Mouse (Mus musculus) ZHBTc4 (cell line): ENCODE data around the gene Olfr1042.

Source experiments
- DNase-seq: peaks from one replicate; pipeline ENCODE4 v3.0.0-alpha.2; 2011; ENCODE audit warnings: low read depth, low spot score

The Olfr1042 gene

GRCm38 (mm10) chr2:86161738-86162137, at the start of gene Olfr1042:
Olfr1042 (minus strand) TSS chr2:86161838.
- no peak for DNase-seq

- DNase-seq: no peak
Measured at GRCm38 (mm10) chr2:86202909-86203308, 41.3 kb upstream of the Olfr1042 start, which contains the start of gene Olfr1045. Olfr1045 (minus strand) TSS chr2:86203009.

GRCm38 (mm10) chr2:86195863-86196262, 34.2 kb upstream of the Olfr1042 start:
- no peak for DNase-seq

GRCm38 (mm10) chr2:86185583-86185982, 23.9 kb upstream of the Olfr1042 start, which contains the start of gene Olfr52:
Olfr52 (minus strand) TSS chr2:86185683.
- DNase-seq: no peak

- peak; percentile 78 for DNase-seq
Measured at GRCm38 (mm10) chr2:86179950-86180349, 18.3 kb upstream of the Olfr1042 start.

GRCm38 (mm10) chr2:86177720-86178119, 16.1 kb upstream of the Olfr1042 start, which contains the start of gene Olfr1044:
Olfr1044 (minus strand) TSS chr2:86177820.
- no peak for DNase-seq

GRCm38 (mm10) chr2:86175422-86175821, 13.8 kb upstream of the Olfr1042 start:
- peak; percentile 71 for DNase-seq

GRCm38 (mm10) chr2:86167422-86167821, 5.8 kb upstream of the Olfr1042 start, which contains the start of gene Olfr1043:
Olfr1043 (minus strand) TSS chr2:86167522.
- no peak for DNase-seq

GRCm38 (mm10) chr2:86146632-86147031, 15.0 kb downstream of the Olfr1042 start, which contains the start of gene Olfr1040:
Olfr1040 (minus strand) TSS chr2:86146732.
- DNase-seq: no peak

GRCm38 (mm10) chr2:86135828-86136227, 25.8 kb downstream of the Olfr1042 start, which contains the start of gene Olfr1039:
Olfr1039 (minus strand) TSS chr2:86135928.
- DNase-seq: no peak
